Mouse (Mus musculus): ENCODE measurements around the gene Atxn1.

Gene Atxn1

DNA sequence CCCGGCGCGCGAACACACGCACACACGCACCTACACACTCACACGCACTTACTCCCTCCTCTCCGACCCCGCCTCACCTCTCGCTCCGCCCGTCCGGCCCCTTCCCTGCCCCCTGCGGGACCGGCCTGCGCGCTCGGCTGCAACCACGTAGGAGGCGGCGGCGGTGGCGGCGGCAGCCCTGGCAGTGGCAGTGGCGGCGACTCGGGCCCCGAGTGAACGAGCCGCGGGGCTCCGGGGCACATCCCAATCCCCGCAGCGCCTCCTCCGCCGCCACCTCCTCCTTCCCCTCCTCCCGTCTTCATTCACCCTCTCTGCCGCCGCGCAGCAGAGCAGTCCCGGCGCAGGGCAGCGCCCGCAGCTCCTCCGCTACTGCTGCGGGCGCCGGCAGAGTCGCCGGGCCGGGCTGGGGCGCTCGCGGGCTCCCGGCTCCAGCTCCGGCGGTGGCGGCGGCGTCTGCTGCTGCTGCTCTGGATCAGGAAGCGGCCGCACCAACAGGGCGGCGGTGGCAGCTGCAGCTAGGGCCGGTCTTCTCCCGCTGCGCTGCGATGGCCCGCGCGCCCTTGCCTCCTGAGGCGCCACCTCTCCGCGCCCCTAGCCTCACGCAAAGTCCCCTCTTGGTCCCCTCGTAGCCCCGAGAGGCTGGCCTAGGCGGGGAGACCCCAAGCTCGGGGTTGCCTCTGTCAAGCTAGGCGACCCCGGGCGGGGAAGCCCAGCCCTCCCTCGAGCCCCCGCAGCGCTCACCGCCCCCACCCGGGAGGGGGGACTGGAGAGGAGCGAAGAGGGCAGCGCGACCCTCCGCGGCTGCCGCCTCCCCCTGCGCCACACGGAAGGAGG lies 1.1 kb downstream of the Atxn1 start:
- DNase-seq (ENCODE audit: low spot score) = peak; percentile 38

DNA sequence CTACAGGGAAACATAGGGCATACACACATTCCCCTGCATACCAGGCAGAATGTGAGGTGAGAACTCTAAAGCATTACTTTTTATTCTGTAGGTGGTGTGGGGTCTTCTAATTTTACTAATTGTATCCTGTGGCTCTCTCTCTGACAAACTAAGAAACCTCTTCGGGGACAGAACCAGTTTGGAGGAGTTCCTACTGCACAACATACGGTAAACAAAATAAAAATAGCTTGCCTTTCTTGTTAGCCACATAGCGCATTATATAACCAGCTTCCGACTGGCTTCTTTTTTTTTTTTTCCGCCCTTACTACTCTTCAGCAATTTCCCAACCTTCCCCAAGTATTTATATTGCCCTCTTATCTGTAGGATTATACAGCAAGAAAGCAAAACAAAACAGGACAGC lies 2.0 kb downstream of the Atxn1 start:
- DNase-seq (ENCODE audit: low spot score) = no peak

DNA sequence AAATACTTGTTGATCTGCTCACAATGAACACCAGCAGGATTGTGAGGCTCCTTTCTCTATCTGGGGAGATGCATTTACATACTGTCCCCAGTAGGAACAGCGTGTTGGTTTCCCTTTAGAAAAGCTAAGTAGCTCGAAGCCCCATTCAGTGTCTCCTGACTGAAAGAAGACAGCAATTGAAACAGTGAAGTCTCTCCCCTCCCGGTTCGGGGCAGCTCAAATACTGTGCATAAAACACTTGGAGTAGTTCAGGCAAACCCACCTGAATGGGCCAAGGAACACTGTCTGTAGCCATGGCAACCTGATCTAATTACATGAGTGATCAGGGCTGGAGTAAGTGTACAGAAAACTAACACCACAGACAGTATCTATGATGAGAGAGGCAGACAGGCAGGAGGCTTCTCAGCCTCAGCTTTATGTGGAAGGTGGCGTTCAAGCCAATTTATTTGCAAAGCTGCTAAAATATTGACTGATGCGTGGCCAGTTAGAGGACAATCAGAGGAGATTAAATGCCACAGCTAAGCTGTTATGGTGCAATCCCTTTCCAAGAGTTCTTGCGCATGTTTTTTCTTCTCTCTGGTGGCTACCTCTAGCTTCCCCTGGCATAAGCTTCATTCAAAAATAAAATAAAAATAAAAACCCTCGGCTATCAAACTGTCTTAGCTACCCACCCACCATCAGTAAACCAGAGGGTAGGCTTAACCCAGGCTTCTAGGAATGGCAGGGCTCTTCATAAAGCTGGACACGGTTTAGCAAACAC lies 2.8 kb downstream of the Atxn1 start:
- DNase-seq (ENCODE audit: low spot score) = no peak

DNA sequence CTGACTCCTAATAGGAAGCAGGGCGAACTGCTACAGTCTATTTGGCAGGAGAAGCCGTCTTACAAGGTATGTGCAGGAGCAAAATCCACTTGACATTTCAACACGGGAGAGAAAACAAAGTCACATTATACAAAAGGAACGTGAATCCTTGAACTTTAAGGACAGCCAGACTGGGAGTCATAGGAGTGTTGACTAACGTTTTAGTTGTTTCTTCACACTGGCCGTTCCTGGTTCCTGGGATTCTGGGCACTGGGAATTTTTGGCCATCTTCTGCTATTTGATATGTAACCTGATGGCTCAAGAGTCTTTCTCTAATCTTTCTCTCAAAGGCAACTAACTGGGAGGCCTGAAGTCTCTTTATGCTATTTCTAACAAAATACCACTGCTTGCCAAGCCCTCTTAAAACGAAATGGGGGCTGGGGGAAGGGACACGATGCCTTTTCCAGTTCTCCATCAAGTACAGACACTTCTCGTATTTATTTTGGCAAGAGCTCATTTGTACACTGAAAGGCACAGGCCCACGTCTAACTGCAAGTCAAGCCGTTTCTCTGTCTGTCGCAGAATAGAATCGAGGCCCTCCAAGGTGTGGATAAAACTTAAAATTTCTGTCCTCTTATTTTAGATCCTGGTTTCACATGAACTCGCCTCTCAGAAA lies 4.4 kb downstream of the Atxn1 start:
- DNase-seq (ENCODE audit: low spot score) = no peak

DNA sequence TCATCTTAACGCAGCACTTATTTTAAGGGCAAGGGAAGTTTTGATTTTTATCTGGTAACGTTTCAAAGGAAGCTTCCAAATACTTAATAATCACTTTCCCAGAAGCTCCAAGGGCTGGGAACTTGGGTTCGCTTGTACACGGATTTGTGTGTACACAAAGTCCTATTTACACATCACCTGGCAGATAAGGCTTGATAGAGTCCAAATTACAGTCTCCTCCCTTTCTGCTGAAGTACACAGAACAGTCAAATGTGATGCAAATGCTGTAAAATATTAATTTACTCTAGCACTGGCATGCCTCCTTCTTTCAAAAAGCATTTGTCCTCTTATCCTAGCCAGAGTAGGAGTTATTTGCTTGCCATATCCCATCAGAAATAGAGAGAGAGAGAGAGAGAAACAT lies 6.5 kb downstream of the Atxn1 start:
- no peak for DNase-seq (ENCODE audit: low spot score)

DNA sequence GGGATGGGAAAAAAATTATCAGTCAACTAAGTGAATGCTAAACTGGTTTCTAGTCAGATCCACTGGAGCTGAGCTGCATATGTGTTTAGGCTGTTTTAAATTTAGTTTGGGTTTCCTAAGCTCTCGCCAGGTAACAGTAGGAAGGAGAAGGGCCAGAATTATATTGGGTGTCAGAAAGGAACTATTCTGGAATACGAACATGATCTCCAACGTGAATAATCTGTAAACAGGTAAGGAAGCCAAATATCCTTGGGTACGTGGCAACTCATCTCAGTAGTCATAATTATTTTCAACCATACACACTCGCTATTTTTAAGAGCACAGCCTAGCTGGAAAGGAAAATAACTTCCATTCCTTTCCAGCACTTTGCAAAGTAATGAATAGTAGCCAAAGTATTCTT lies 7.2 kb downstream of the Atxn1 start:
- DNase-seq (ENCODE audit: low spot score) = no peak

DNA sequence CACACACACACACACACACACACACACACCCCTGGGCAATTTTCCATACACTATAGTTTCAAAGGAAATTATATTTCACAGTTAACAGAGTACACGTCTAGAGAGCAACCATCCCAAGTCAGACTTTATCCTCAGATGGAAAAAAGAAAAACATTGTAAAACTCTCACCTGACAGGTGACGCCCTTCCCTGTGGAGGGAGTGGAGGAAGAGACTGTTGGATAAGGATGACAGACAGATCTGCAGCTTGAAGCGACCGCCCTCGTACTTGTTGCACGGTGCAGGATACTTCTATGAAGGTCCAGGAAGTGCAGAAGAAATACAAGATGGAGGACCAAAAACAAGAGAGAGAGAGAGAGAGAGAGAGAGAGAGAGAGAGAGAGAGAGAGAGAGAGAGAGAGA lies 8.5 kb downstream of the Atxn1 start:
- no peak for DNase-seq (ENCODE audit: low spot score)

DNA sequence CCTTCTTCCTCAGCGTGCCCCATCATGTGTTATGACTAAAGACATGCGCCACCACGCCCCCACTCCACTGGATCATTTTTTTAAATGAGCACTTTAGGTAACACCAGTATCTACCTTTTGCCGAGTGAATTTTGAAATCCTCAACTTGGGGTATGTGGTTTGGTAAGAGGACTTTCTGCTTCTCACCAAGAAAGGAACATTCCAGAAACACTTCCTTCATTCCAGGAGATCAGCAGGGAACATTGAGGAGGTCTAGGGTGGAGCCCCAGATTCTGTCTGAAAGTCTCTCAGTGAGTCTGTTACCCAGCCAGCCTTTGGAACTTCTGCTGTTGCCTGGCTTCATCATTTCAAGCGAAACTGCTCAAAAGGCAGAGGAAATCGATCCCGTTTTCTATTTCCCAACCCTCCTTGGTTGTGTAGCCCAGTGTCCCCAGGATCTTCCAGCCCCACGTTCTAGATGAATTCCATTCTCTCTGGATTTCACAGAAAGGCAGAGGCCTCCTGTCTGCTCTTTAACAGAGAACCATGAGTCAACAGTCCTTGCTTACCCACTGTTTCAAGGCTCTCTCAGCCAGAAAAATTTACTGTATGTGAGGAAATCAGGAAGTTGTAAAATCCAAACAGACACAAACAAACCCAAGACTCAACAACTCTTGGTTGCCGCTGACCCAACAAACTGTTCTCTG lies 9.3 kb downstream of the Atxn1 start:
- no peak for DNase-seq (ENCODE audit: low spot score)

DNA sequence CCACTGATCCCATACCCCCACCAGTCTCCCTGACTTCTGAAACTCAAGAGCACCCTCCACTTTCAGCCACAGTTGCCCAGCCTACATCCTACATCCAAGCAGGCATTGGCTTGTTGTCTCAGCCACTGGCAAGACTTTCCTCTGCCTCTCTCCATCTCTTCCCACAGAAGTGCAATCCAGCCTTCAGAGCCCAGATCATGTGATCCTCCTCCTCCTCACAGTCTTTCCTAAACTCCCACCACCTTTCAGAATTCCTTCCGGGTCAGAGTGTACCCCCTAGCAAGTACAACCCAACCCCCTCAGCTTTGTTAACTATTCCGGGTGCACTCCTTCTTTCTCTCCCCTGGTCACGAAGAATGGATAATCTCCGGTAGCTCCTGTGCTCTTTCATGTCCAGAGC lies 11.7 kb downstream of the Atxn1 start:
- no peak for DNase-seq (ENCODE audit: low spot score)

DNA sequence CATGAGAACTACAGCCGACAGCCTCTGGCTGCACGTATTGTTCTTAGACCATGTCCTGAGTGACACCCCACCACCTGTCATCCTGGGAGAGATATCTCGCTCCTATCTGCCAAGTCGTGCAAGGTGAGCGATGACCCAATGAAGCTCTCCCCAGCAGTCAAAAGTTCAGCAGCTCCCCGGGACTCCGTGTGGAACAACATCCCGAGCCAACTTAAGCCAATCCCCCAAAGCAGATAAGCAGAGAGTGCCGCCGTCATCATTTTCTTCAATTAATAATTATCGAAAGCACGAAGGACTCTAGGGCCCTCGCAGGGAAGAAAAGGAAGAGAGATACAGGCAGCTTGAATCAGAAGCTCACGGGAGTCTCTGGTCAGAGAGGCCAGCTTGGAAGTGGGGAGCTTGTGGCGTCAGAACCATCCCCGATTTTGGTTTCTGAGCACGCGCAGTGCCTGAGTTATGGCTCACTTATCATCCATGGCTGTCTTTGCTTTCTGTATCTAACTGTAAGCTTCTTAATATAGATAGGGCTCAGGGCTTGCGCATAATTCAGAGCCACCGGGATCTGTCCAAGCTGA lies 13.7 kb downstream of the Atxn1 start:
- no peak for DNase-seq (ENCODE audit: low spot score)

DNA sequence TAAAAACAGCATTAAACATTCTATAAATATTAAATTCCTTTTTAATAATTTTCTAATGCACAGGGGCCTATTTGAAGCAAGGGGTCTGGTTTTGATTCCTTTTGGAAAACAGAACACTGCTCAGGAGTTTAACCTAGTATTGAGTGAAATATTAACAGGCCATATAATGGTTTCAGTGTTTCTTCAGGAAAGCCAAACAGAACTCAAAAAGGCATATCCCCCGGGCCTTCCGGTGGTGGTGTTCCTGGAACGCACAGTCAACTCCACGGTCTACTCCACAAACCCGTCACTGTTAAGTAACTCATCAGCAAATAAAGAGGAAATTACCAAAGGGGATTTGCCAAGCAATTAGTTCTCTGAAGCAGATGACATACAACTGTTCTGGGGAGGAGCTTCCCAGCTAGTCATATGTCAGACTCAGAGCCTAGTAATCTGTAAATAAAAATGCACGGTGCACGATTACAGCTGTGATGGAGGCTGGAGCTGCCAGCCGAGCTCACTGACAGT lies 14.4 kb downstream of the Atxn1 start:
- no peak for DNase-seq (ENCODE audit: low spot score)

DNA sequence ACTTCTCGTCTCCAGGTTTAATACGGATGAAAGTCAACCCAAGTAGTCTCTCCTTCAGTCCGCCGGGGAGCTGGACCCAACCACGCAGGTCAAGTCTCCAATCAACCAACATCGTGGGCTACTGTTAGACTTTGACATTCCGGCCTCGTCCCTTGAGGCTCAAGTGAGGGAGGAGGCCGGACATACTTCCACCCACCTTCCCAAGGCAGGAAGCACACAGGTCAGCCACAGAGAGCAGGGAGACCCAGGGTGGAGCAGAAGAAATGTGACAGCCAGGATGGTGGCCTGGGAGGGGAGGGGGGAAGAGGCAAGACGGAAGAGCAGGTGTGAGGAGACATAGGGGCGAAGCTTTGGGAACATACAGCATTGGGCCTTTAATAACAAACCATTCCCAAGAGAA lies 18.7 kb downstream of the Atxn1 start:
- no peak for DNase-seq (ENCODE audit: low spot score)

DNA sequence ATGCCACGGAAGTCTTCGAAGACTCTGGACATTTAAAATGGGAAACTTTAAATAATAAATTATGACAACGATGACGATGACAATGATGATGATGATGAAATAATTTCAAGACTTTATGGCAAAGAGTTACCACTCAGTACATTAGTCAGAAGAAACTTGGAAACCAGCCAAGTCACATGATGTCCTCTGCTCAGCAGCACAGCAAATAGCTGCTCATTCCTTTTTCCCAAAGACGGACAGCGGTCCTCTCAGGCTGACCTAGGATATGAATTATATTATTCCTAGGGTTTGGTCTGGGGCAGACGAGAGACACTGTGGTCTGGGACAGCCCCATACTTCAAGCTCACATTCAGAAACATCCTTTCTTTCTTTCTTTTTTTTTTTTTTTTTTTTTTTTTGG lies 22.5 kb downstream of the Atxn1 start:
- no peak for DNase-seq (ENCODE audit: low spot score)

DNA sequence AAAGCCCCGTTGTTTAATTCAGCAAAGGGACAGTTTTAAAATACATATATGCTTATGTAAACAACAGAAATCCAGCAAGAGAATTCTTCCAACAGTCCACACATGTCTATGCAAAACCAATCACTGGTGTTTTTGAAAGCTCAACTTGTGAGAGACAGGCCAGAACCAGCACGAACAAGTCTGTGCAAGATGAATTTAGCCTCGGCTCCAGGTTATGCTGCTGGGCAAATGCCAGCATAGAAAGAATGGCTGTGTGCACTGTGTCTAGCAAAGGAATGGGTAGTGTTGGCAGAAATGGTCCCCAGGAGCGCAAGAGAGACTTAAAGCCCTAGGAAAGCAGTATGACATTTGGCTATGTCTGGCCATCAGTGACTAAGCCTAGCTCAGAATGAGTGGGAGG lies 24.1 kb downstream of the Atxn1 start:
- no peak for DNase-seq (ENCODE audit: low spot score)

DNA sequence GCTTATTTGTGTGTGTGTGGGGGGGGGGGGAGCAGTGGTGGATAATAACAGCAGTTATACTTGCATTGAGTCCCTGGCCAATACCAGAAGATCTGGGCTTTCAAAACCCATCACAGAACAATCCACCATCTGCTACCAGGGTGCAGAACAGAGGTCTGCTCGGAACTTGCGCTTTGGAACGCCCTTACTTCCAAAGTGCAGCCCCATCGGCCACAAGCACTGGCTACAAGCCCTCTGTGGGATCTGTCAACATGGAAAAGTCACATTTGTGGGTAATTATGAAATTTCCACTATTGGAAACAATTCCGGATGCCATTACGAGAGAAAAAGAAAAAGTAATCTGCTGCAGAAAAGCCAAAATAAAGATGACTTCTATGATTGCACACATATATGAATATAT lies 25.2 kb downstream of the Atxn1 start:
- no peak for DNase-seq (ENCODE audit: low spot score)

DNA sequence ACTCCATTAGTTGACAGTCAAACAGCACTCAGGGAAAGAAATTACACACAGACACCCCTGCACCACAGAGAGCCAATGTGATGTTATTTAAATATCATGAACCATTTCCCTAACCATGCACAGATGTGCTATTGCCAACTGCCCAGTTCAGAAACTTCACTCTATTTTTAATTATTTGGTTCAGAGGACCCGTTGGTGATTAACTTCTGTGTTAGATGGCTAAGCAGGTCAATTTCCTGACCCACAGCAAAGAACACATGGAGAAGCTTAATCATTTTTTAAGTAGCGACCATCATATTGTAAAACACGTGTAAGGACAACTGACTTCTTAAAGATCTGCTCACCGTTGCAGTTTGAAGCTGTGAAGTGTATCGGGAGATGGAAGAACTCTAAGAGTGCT lies 26.7 kb downstream of the Atxn1 start:
- DNase-seq (ENCODE audit: low spot score) = no peak

DNA sequence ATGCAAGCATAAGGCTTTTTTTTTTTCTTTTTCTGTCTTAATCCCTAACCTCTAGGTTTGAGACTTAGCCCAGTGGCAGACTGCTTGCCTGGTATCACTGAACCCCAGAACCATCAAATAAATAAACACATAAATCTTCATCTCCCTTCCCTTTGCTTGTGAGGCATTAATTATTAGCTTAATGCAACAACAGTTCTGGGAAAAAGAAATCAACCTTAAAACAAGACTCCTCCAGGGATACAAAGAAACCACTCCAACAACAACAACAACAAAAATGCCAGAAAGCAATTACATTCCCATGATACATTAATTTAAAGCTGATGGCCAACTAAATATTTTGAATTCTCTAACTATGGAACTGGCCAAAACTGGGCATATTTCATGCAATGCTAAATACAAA lies 28.0 kb downstream of the Atxn1 start:
- no peak for DNase-seq (ENCODE audit: low spot score)

DNA sequence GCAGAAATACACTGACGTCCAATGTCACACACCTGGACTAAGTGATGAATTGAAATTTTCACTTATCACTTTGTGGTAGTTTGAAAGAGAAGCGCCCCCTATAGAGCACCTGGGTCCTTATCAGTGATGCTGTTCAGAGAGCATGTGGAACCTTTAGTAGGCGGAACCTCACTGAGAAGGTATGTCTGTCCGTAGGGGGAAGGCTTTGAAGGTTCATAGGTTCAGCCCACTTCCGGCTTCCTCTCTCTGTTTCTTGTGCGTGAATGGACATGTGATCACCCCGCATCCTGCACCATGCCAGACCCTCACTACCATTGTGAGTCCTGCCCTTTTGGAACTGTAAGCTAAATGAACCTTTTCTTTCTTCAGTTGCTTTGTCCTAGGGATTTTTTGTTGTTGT lies 29.0 kb downstream of the Atxn1 start:
- no peak for DNase-seq (ENCODE audit: low spot score)

DNA sequence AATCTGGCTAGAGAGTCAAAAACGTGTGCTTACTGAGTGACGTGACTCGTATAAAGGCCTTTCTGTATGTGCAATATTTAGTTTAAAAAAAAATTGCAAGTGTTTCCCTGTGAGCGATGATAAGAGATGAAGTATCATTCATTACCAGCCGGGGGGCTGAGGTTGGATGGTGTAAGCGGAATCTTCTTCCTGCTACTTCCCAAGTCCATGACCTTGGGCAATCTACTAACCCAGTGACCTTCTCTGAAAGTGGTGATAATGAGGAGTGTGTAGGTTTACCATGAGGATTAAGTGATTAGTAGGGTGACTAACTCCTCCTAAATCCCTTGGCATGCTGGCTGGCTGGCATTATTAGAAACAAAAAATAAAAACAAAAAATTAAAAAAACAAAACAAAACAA lies 30.0 kb downstream of the Atxn1 start:
- DNase-seq (ENCODE audit: low spot score) = no peak

DNA sequence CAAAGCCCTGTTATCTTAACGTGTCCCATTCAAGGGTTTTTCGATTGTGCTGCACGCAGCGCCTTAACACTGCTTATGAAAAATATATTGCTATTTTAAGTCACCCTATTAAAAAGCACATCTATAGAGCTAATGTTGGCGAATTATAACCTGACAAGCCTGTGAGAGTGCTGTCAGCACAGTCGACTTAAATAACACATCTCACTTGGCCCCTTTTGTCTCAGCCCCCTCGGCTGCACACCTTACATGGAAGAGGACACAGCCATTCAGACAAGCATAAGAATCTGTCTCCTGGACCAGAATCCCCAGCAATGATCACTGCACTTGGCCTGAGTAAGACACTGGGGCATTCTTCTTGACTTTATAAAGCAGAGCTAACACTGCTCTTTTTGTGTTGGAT lies 30.7 kb downstream of the Atxn1 start:
- no peak for DNase-seq (ENCODE audit: low spot score)

DNA sequence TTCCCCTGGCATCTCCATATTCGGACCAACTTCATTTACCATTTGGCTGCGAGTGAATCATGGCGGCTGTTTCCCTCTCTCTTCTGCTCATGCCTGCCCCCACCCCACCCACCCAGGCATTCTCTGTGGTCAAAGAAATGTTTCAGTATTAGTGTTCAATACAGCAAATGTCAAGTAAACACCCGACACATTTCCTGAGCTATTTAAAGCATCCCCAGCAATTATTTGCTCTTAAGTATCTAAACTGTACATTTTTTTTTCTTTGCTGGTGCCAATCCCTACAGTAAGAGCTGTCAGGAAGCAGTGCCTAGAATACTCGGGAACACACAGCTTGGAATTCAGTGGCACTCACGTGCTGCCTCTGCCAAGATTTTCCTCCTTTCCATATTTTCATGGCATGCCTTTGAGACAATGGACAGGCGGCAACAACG lies 32.3 kb downstream of the Atxn1 start:
- no peak for DNase-seq (ENCODE audit: low spot score)

DNA sequence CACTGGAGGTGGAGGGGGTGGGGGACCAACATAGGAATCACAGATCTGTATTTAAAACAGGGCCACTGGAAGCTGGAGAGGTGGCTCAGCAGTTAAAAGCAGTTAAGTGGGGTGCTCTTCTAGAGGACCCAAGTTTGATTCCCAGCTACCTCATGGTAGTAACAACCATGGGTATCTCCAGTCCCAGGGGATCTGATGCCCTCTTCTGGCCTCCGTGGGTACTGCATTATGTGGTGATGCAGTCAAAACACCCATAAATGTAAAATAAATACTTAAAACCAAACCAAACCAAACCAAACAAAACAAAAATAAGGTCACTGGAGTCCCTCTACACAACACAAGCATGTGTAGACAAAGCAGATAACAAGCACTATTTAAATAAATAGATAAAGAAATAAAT lies 32.9 kb downstream of the Atxn1 start:
- DNase-seq (ENCODE audit: low spot score) = no peak

Measured in left cerebral cortex, adult 11 months (tissue).